31 mouse cellular contexts compared by ENCODE assay signal in the genomic region with DNA sequence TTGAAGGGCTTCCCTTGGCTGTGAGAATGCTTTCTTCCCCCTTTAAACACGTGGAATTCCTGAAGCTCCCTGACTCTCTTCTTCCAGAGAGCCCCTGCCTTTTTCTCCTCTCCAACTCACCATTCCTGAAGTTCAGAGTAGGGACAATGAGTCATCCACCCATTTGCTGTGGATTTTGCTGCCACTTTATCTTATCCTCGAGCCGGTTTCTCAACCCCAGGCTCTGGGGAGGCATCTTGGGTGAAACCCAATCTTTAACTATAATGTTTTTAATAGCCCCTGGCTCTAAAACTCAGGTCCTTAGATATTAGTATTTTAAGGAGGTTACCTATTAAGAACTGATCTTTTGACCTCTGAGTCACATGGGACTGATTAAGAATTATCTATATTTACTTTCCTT. TPM values are rescaled to one million over a fixed set of nuclear protein-coding genes. Genes with fewer than 3 reads are reported as not detected.
DNase-seq lines count a peak whose midpoint lies in the region; ATAC-seq and TF ChIP-seq lines count a peak whose summit lies in the region.
"Had no signal": no experiment of that assay in that cellular context is flagged by ENCODE, and none has a peak within 500 bp of the region (broad histone marks: within the 10 kb centered on the region; RNA-seq: fewer than 3 reads in every experiment).

No protein-coding gene starts in this region.

- peaks cover 9% of the 10 kb centered on the region for H3K4me1 ChIP-seq in midbrain, embryonic 10.5 days
- no peaks in the 10 kb centered on the region for H3K4me1 ChIP-seq in midbrain, postnatal 0 days (ENCODE audit: insufficient read depth, low read length)
- peaks cover 10% of the 10 kb centered on the region for H3K4me1 ChIP-seq in embryonic facial prominence, embryonic 13.5 days

- no peak overlapping the region for H3K4me2 ChIP-seq in midbrain, postnatal 0 days (ENCODE audit: low read depth, low read length, poor library complexity, severe bottlenecking)
- no peak overlapping the region for H3K4me2 ChIP-seq in embryonic facial prominence, embryonic 13.5 days
- H3K4me2 ChIP-seq in myocyte (ENCODE audit: low read depth): peak overlapping the region; percentile 27
- H3K4me2 ChIP-seq: hindbrain, embryonic 12.5 days; liver, embryonic 11.5 days; midbrain, embryonic 11.5 days had no signal

- no peaks in the 10 kb centered on the region for H3K79me2 ChIP-seq in myocyte (ENCODE audit: control insufficient read depth, insufficient read depth)

- TF ChIP-seq CTCF in midbrain, postnatal 0 days (IDR thresholded peaks at IDR 0.05): no peak

- intact Hi-C loops in heart, postnatal 14 days (cut with DNase I): no loop called here

- no peak overlapping the region for H3ac ChIP-seq in myocyte (ENCODE audit: control insufficient read depth, insufficient read length)

- no peaks in the 10 kb centered on the region for H3K9me3 ChIP-seq in midbrain, embryonic 10.5 days (replicated peaks)
- no peaks in the 10 kb centered on the region for H3K9me3 ChIP-seq in midbrain, postnatal 0 days (ENCODE audit: low read length)
- no peaks in the 10 kb centered on the region for H3K9me3 ChIP-seq in embryonic facial prominence, embryonic 13.5 days
- H3K9me3 ChIP-seq: G1E; hindbrain, embryonic 12.5 days had no signal

- no peak overlapping the region for H3K4me3 ChIP-seq in midbrain, embryonic 10.5 days
- no peak overlapping the region for H3K4me3 ChIP-seq in midbrain, postnatal 0 days (ENCODE audit: low read depth, low read length)
- no peak overlapping the region for H3K4me3 ChIP-seq in embryonic facial prominence, embryonic 13.5 days
- H3K4me3 ChIP-seq in myocyte: no peak overlapping the region
- H3K4me3 ChIP-seq: heart, adult 2 months; hindbrain, embryonic 12.5 days; left cerebral cortex, adult 2 months had no signal

- DNase-seq in heart, adult 18-20 months: peak; percentile 35 to 40
- DNase-seq in heart, postnatal 14 days: no peak
- DNase-seq in midbrain, embryonic 10.5 days (ENCODE audit: low spot score): no peak
- no peak for DNase-seq in midbrain, postnatal 0 days (ENCODE audit: low spot score)
- DNase-seq in frontal cortex, postnatal 14 days (ENCODE audit: low spot score in 2 of 2): no peak
- no peak for DNase-seq in thymus, adult 18-20 months
- DNase-seq: adrenal gland, postnatal 10 days; B cell, adult 2 months; cerebellum, adult 2 months; gastrocnemius, postnatal 14 days; heart, adult 2 months; kidney, adult 2 months; liver, postnatal 0 days; thymus, postnatal 14 days had no signal

- H3K9ac ChIP-seq in midbrain, postnatal 0 days (replicated peaks; ENCODE audit: low read length, poor library complexity, severe bottlenecking): no peak overlapping the region
- H3K9ac ChIP-seq in embryonic facial prominence, embryonic 13.5 days: no peak overlapping the region
- H3K9ac ChIP-seq: hindbrain, embryonic 12.5 days; liver, postnatal 0 days had no signal

- H3K27me3 ChIP-seq in midbrain, embryonic 10.5 days (ENCODE audit: low read depth, poor library complexity, severe bottlenecking): no peaks in the 10 kb centered on the region
- no peaks in the 10 kb centered on the region for H3K27me3 ChIP-seq in midbrain, postnatal 0 days (ENCODE audit: insufficient read depth, low read length)
- H3K27me3 ChIP-seq in embryonic facial prominence, embryonic 13.5 days: no peaks in the 10 kb centered on the region
- no peaks in the 10 kb centered on the region for H3K27me3 ChIP-seq in myocyte (ENCODE audit: control insufficient read depth, insufficient read depth, insufficient read length)
- H3K27me3 ChIP-seq: CH12.LX; hindbrain, embryonic 12.5 days had no signal

- TF ChIP-seq POLR2A in myocyte (IDR thresholded peaks at IDR 0.05; ENCODE audit: insufficient read length, low read depth): no peak

- H3K27ac ChIP-seq in midbrain, embryonic 10.5 days (replicated peaks): 0 out of 2 replicates have a peak overlapping the region, but pooled peaks have one; percentile 42
- no peak overlapping the region for H3K27ac ChIP-seq in midbrain, postnatal 0 days (ENCODE audit: low read depth, low read length)
- H3K27ac ChIP-seq in embryonic facial prominence, embryonic 13.5 days: peak overlapping the region; percentile 83
- H3K27ac ChIP-seq: heart, adult 2 months; hindbrain, embryonic 12.5 days; kidney, postnatal 0 days; left cerebral cortex, adult 2 months; macrophage had no signal

- peaks cover 27% of the 10 kb centered on the region for H3K36me3 ChIP-seq in midbrain, embryonic 10.5 days
- H3K36me3 ChIP-seq in midbrain, postnatal 0 days (ENCODE audit: insufficient read depth, low read length): no peaks in the 10 kb centered on the region
- no peaks in the 10 kb centered on the region for H3K36me3 ChIP-seq in embryonic facial prominence, embryonic 13.5 days
- no peaks in the 10 kb centered on the region for H3K36me3 ChIP-seq in myocyte (ENCODE audit: control insufficient read depth, insufficient read depth)
- H3K36me3 ChIP-seq: hindbrain, embryonic 12.5 days had no signal

- 65% methylated on average over 3 of the region's 3 CpGs for WGBS in midbrain, embryonic 10.5 days
- WGBS in midbrain, postnatal 0 days: 57% methylated on average over 3 of the region's 3 CpGs
- WGBS in embryonic facial prominence, embryonic 13.5 days: 14% methylated on average over 3 of the region's 3 CpGs

- no peak for ATAC-seq in midbrain, postnatal 0 days (ENCODE audit: low FRiP score)
- ATAC-seq in embryonic facial prominence, embryonic 13.5 days (ENCODE audit: insufficient number of reproducible peaks, insufficient read depth, low FRiP score, low TSS enrichment, low read depth): no peak
- ATAC-seq: forebrain, embryonic 14.5 days; liver, postnatal 0 days; lung, postnatal 0 days had no signal

TF ChIP-seq in myocyte, 11 proteins besides CTCF, POLR2A, EP300 and RAD21:
- TF ChIP-seq TCF12 (IDR thresholded peaks at IDR 0.05; ENCODE audit: insufficient read depth, poor library complexity, severe bottlenecking) (no peak), E2F4 (IDR thresholded peaks at IDR 0.05; ENCODE audit: insufficient read depth) (no peak), TCF3 (IDR thresholded peaks at IDR 0.05; ENCODE audit: insufficient read length, low read depth) (no peak), CEBPB (IDR thresholded peaks at IDR 0.05; ENCODE audit: insufficient read depth, poor library complexity, severe bottlenecking) (0 out of 2 replicates have a peak, but pooled peaks have one; percentile 32)
TF ChIP-seq in myocyte: peak in this region for 1.

RNA-seq across cellular contexts. Expression of gene Fam72a, which starts 13.7 kb away (rescaled TPM):
- under 1 TPM; 0.87 to 0.89 TPM for total RNA-seq in heart, adult 18-20 months (2021)
- total RNA-seq in heart, postnatal 14 days (2021): under 1 TPM; 0.83 to 0.93 TPM
- 4.4 and 5.7 TPM in 2 replicates for polyA plus RNA-seq in midbrain, embryonic 10.5 days (2016; fragmentation: Nextera tagmentation; extraction: Ambion mirVana)
- 0.42 and 0.60 TPM in 2 replicates for total RNA-seq in midbrain, postnatal 0 days (2014; rRNA removed)
- 0.53 and 0.82 TPM in 2 replicates for polyA plus RNA-seq in midbrain, postnatal 0 days (2015; fragmentation: Nextera tagmentation; extraction: Ambion mirVana)
- polyA plus RNA-seq in embryonic facial prominence, embryonic 13.5 days (2015; fragmentation: Nextera tagmentation; extraction: Ambion mirVana): 3.3 and 3.5 TPM in 2 replicates
- polyA plus RNA-seq in myocyte (2012; fragmentation: generic; extraction: Trizol): 1.9 TPM

RNA-seq across cellular contexts. Expression of gene Srgap2, which starts 14.3 kb away (rescaled TPM):
- total RNA-seq in heart, adult 18-20 months (2021): 10 to 100 TPM; 19.5 TPM
- total RNA-seq in heart, postnatal 14 days (2021): 10 to 100 TPM; 25.0 to 29.4 TPM
- polyA plus RNA-seq in midbrain, embryonic 10.5 days (2016; fragmentation: Nextera tagmentation; extraction: Ambion mirVana): 16.9 and 18.7 TPM in 2 replicates
- total RNA-seq in midbrain, postnatal 0 days (2014; rRNA removed): 76.1 and 80.6 TPM in 2 replicates
- 20.5 and 26.9 TPM in 2 replicates for polyA plus RNA-seq in midbrain, postnatal 0 days (2015; fragmentation: Nextera tagmentation; extraction: Ambion mirVana)
- polyA plus RNA-seq in embryonic facial prominence, embryonic 13.5 days (2015; fragmentation: Nextera tagmentation; extraction: Ambion mirVana): 16.6 and 20.0 TPM in 2 replicates
- polyA plus RNA-seq in myocyte (2012; fragmentation: generic; extraction: Trizol): 19.1 TPM

RNA-seq across cellular contexts. Expression of gene Avpr1b, which starts 57.6 kb away (rescaled TPM):
- not detected for total RNA-seq in heart, adult 18-20 months (2021)
- total RNA-seq in heart, postnatal 14 days (2021): not detected
- 0.04 TPM in 1 of 2 replicates, not detected in the other for polyA plus RNA-seq in midbrain, embryonic 10.5 days (2016; fragmentation: Nextera tagmentation; extraction: Ambion mirVana)
- not detected in 2 replicates for total RNA-seq in midbrain, postnatal 0 days (2014; rRNA removed)
- polyA plus RNA-seq in midbrain, postnatal 0 days (2015; fragmentation: Nextera tagmentation; extraction: Ambion mirVana): not detected in 2 replicates
- polyA plus RNA-seq in embryonic facial prominence, embryonic 13.5 days (2015; fragmentation: Nextera tagmentation; extraction: Ambion mirVana): not detected in 2 replicates
- polyA plus RNA-seq in myocyte (2012; fragmentation: generic; extraction: Trizol): not detected
- total RNA-seq: gastrocnemius, postnatal 14 days; heart, adult 2 months; left cerebral cortex, adult 2 months; left cerebral cortex, postnatal 36 days; neutrophil, adult 5-6 weeks had no signal
- polyA plus RNA-seq: cerebellum, adult 2 months; forebrain, embryonic 14.5 days; frontal cortex, adult 2 months; G1E; heart, adult 2 months; heart, embryonic 16.5 days; hindbrain, embryonic 12.5 days; kidney, adult 2 months; kidney, postnatal 0 days; liver, embryonic 11.5 days; liver, postnatal 0 days; lung, postnatal 0 days; macrophage; midbrain, embryonic 11.5 days; testis, adult 2 months had no signal

Comparison
In these comparisons a context has a peak if more than half of its experiments do, and no peak if none do; other contexts are left out.
1. DNase-seq: peak in heart, adult 18-20 months (2 of 2); none in heart, postnatal 14 days (0 of 2), midbrain, embryonic 10.5 days (single experiment), midbrain, postnatal 0 days (single experiment), frontal cortex, postnatal 14 days (0 of 2) and thymus, adult 18-20 months (0 of 2).